Mouse (Mus musculus) stomach, embryonic 15.5 days (tissue): ENCODE results near the gene Snx5. TPM values are rescaled to one million over a fixed set of nuclear protein-coding genes. Genes with fewer than 3 reads are reported as not detected.

Experiments
- ATAC-seq: fragments of 200-750 bp; cut with Nextera tagmentation; 2 replicates; pipeline ENCODE4 v1.8.0; 2017; ENCODE audit warnings: low read depth, moderate number of reproducible peaks, moderate TSS enrichment; ENCODE audit not compliant: insufficient read depth, low FRiP score
- H3K27ac ChIP-seq: fragments of 300-500 bp; sonication (generic); 2 replicates; pipeline ENCODE4 v1.5.1; 2015; ENCODE audit warnings: mild to moderate bottlenecking, inconsistent platforms
- H3K27me3 ChIP-seq: fragments of 300-500 bp; sonication (generic); replicated peaks from 2 replicates; pipeline ENCODE4 v1.6.1; 2015; ENCODE audit warnings: inconsistent platforms
- H3K36me3 ChIP-seq: fragments of 300-500 bp; sonication (generic); 2 replicates; pipeline ENCODE4 v1.6.1; 2015; ENCODE audit warnings: inconsistent platforms
- H3K4me1 ChIP-seq: fragments of 300-500 bp; sonication (generic); 2 replicates; pipeline ENCODE4 v1.6.1; 2015; ENCODE audit warnings: inconsistent platforms
- H3K4me2 ChIP-seq: fragments of 300-500 bp; sonication (generic); 2 replicates; pipeline ENCODE4 v1.6.1; 2015; ENCODE audit warnings: mild to moderate bottlenecking, inconsistent platforms
- H3K4me3 ChIP-seq: fragments of 300-500 bp; sonication (generic); replicated peaks from 2 replicates; pipeline ENCODE4 v1.5.1; 2015; ENCODE audit warnings: inconsistent platforms
- H3K9ac ChIP-seq: fragments of 300-500 bp; sonication (generic); 2 replicates; pipeline ENCODE4 v1.6.1; 2015; ENCODE audit warnings: inconsistent platforms
- H3K9me3 ChIP-seq: fragments of 300-500 bp; sonication (generic); 2 replicates; pipeline ENCODE4 v1.6.1; 2016; ENCODE audit warnings: inconsistent platforms
- WGBS: fragments of 180-500 bp; shearing (Covaris S2); methylation state at CpG from one replicate; pipeline ENCODE4 v1.1.7; 2015; 5-methylcytosine and 5-hydroxymethylcytosine counted together
- polyA plus RNA-seq: library from polyadenylated mRNA; unstranded; fragments of >200 nt; fragmentation: Nextera tagmentation; extraction: Ambion mirVana; gene quantifications from 2 replicates; pipeline ENCODE4 v1.2.1, GENCODE M21; 2015

Snx5 gene
- polyA plus RNA-seq, 1 experiment from 2014 or later: 122 TPM

GRCm38 (mm10) chr2:144265916-144266683 lies 4.6 kb downstream of the Snx5 start:
- ATAC-seq: no peak
- Histone ChIP-seq H3K27ac (no peak overlapping the region), H3K9ac (no peak overlapping the region)

GRCm38 (mm10) chr2:144265120-144265488 lies 5.6 kb downstream of the Snx5 start:
- H3K4me2 ChIP-seq: no peak overlapping the region
- WGBS: 74% methylated on average over 3 of the region's 3 CpGs
- no peak overlapping the region for H3K9ac ChIP-seq
- H3K4me3 ChIP-seq: no peak overlapping the region
- H3K36me3 ChIP-seq: peaks cover 13% of the 10 kb centered on the region; the same call in 1 of the 2 replicates
- H3K27me3 ChIP-seq: no peaks in the 10 kb centered on the region
- no peaks in the 10 kb centered on the region for H3K9me3 ChIP-seq
- H3K27ac ChIP-seq: no peak overlapping the region
- no peak for ATAC-seq
- H3K4me1 ChIP-seq: no peaks in the 10 kb centered on the region; the same call in 1 of the 2 replicates

More at GRCm38 (mm10) chr2:144265916-144266683, 4.6 kb downstream of the Snx5 start:
- Histone ChIP-seq H3K36me3 (peaks cover 6% of the 10 kb centered on the region; the same call in 1 of the 2 replicates), H3K4me3 (no peak overlapping the region), H3K4me1 (no peaks in the 10 kb centered on the region; the same call in 1 of the 2 replicates), H3K4me2 (no peak overlapping the region), H3K27me3 (no peaks in the 10 kb centered on the region), H3K9me3 (no peaks in the 10 kb centered on the region)
- WGBS: 41% methylated on average over 4 of the region's 4 CpGs

- peaks cover 16% of the 10 kb centered on the region; the same call in 1 of the 2 replicates for H3K36me3 ChIP-seq
- no peak overlapping the region for H3K27ac ChIP-seq
- no peaks in the 10 kb centered on the region for H3K9me3 ChIP-seq
- no peak for ATAC-seq
- WGBS: 69% methylated on average over 5 of the region's 5 CpGs
- H3K4me3 ChIP-seq: no peak overlapping the region
- H3K27me3 ChIP-seq: no peaks in the 10 kb centered on the region
- no peak overlapping the region for H3K4me2 ChIP-seq
- H3K4me1 ChIP-seq: no peaks in the 10 kb centered on the region; the same call in 1 of the 2 replicates
- H3K9ac ChIP-seq: no peak overlapping the region
Measured at GRCm38 (mm10) chr2:144264398-144265119, 6.1 kb downstream of the Snx5 start.

GRCm38 (mm10) chr2:144262837-144263236 lies 7.9 kb downstream of the Snx5 start:
- WGBS: 81% methylated on average over 2 of the region's 2 CpGs

DNA sequence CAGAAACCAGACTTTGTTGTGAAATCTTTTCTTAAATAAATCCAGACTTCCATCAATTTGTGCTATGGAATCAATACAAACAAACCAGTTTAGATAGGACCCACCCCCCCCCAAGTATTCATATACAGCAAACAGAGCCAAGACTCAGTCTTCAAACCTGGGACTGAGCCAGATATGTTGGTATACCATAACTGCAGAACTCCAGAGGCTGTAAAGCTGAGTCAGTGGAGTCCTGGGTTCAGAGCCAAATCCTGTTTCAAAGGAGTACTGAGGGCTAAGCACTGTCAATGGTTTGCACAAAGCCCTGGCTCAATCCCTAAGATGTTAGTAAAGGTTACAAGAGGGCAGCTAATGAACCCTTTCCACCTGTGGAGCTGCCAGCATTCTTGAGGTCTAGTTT lies 20.6 kb downstream of the Snx5 start:
- H3K36me3 ChIP-seq: peaks cover 34% of the 10 kb centered on the region; the same call in 1 of the 2 replicates
- no peak for ATAC-seq
- H3K4me1 ChIP-seq: peaks cover 11% of the 10 kb centered on the region; the same call in 1 of the 2 replicates
- no peak overlapping the region for H3K27ac ChIP-seq
- H3K4me2 ChIP-seq: no peak overlapping the region
- no peak overlapping the region for H3K9ac ChIP-seq
- H3K9me3 ChIP-seq: no peaks in the 10 kb centered on the region
- H3K4me3 ChIP-seq: no peak overlapping the region
- no peaks in the 10 kb centered on the region for H3K27me3 ChIP-seq

More at GRCm38 (mm10) chr2:144262837-144263236, 7.9 kb downstream of the Snx5 start:
- Histone ChIP-seq H3K9ac (no peak overlapping the region), H3K4me3 (no peak overlapping the region), H3K4me2 (no peak overlapping the region), H3K4me1 (no peaks in the 10 kb centered on the region), H3K27me3 (no peaks in the 10 kb centered on the region), H3K9me3 (no peaks in the 10 kb centered on the region), H3K27ac (no peak overlapping the region), H3K36me3 (peaks cover 33% of the 10 kb centered on the region)
- no peak for ATAC-seq

- Histone ChIP-seq H3K9ac (no peak overlapping the region), H3K36me3 (peaks cover 23% of the 10 kb centered on the region; the same call in 1 of the 2 replicates), H3K27me3 (no peaks in the 10 kb centered on the region), H3K27ac (no peak overlapping the region), H3K4me3 (no peak overlapping the region), H3K4me2 (no peak overlapping the region), H3K4me1 (peaks cover 11% of the 10 kb centered on the region; the same call in 1 of the 2 replicates), H3K9me3 (no peaks in the 10 kb centered on the region)
- no peak for ATAC-seq
- 34% methylated on average over 4 of the region's 4 CpGs for WGBS
Measured at GRCm38 (mm10) chr2:144248613-144249376, 21.9 kb downstream of the Snx5 start.

DNA sequence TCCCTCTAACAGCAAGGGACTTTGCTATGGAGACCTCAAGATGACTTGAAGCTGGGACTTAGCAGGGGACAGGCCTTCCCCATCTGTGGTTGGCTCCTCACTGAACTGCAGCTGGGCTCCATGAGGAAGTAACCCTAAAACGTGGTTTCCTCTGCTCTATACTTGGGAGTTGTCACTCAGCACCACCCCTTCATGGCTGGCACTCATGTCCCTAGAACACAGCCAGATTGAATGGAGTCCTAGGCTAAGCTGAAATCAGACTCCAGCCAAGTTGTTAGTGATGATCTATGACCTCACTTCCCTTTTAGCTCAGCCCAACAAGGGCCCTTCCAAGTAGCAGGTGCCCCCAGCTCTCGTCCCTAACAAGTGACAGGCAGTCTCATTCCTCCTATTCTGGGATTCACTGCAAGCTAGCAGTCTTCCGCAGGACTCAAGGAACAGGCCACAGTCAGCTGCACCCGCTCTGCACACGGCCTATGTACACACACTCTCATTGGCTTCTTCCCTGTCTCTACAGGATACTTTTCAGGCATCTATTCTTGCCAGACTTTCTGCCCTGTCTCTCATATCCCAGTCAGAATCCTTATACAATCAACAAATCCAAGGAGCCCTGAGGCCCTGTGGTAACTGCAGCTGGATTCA lies 23.2 kb downstream of the Snx5 start:
- H3K27ac ChIP-seq: peak overlapping the region; percentile 57
- no peak overlapping the region for H3K4me2 ChIP-seq
- 0 out of 2 replicates have a peak, but pooled peaks have one; percentile 18 for ATAC-seq
- H3K9me3 ChIP-seq: no peaks in the 10 kb centered on the region
- peaks cover 15% of the 10 kb centered on the region; the same call in 1 of the 2 replicates for H3K36me3 ChIP-seq
- no peak overlapping the region for H3K9ac ChIP-seq
- H3K4me1 ChIP-seq: peaks cover 11% of the 10 kb centered on the region; the same call in 1 of the 2 replicates
- H3K27me3 ChIP-seq: no peaks in the 10 kb centered on the region
- 27% methylated on average over 5 of the region's 5 CpGs for WGBS
- H3K4me3 ChIP-seq: no peak overlapping the region

DNA sequence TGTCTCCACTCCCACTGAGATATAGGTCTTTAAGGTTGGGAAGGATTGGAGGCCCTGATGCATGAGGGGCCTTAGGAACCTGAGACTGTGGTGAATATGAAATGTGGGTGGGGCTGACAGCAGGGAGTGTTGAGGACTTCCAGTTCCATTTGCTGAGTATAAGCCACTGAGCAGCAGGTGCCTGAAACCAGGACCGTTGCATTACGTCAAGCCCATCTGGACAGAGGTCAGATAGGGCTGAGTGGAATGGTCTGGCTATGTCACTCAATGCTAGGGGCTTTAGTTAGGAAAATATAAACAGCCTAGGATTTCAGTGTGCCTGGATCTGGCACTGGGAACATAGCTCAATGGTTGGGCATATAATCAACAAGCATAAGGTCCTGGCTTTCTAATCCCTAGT lies 24.4 kb downstream of the Snx5 start:
- 51% methylated on average over 2 of the region's 2 CpGs for WGBS
- Histone ChIP-seq H3K4me2 (no peak overlapping the region), H3K9me3 (no peaks in the 10 kb centered on the region), H3K4me3 (no peak overlapping the region), H3K9ac (no peak overlapping the region), H3K27me3 (no peaks in the 10 kb centered on the region), H3K36me3 (peaks cover 11% of the 10 kb centered on the region; the same call in 1 of the 2 replicates), H3K4me1 (peaks cover 11% of the 10 kb centered on the region; the same call in 1 of the 2 replicates), H3K27ac (peak overlapping the region; percentile 16; the same call in 1 of the 2 replicates)
- no peak for ATAC-seq

GRCm38 (mm10) chr2:144245464-144245863 lies 25.2 kb downstream of the Snx5 start:
- Histone ChIP-seq H3K4me2 (no peak overlapping the region), H3K4me1 (peaks cover 11% of the 10 kb centered on the region; the same call in 1 of the 2 replicates), H3K27me3 (no peaks in the 10 kb centered on the region), H3K27ac (0 out of 2 replicates have a peak overlapping the region, but pooled peaks have one; percentile 5), H3K36me3 (peaks cover 8% of the 10 kb centered on the region; the same call in 1 of the 2 replicates), H3K9me3 (no peaks in the 10 kb centered on the region), H3K4me3 (no peak overlapping the region), H3K9ac (no peak overlapping the region)
- no peak for ATAC-seq
- WGBS: 64% methylated on average over 7 of the region's 7 CpGs

GRCm38 (mm10) chr2:144240095-144240899 lies 30.4 kb downstream of the Snx5 start:
- no peak overlapping the region for H3K9ac ChIP-seq
- H3K4me2 ChIP-seq: no peak overlapping the region
- H3K9me3 ChIP-seq: no peaks in the 10 kb centered on the region
- peak; percentile 36; the same call in 1 of the 2 replicates for ATAC-seq
- H3K27me3 ChIP-seq: no peaks in the 10 kb centered on the region
- 0 out of 2 replicates have a peak, but pooled peaks cover 5% of the 10 kb centered on the region for H3K4me1 ChIP-seq
- no peak overlapping the region for H3K4me3 ChIP-seq
- WGBS: 66% methylated on average over 3 of the region's 3 CpGs
- no peaks in the 10 kb centered on the region for H3K36me3 ChIP-seq
- H3K27ac ChIP-seq: 0 out of 2 replicates have a peak overlapping the region, but pooled peaks have one; percentile 32
